Mouse (Mus musculus) embryonic facial prominence, embryonic 13.5 days (tissue): ENCODE results near the gene Ankmy2. TPM values are rescaled to one million over a fixed set of nuclear protein-coding genes. Genes with fewer than 3 reads are reported as not detected.

ENCODE experiments used
- polyA plus RNA-seq: library from polyadenylated mRNA; unstranded; fragments of >200 nt; fragmentation: Nextera tagmentation; extraction: Ambion mirVana; gene quantifications from 2 replicates; pipeline ENCODE4 v1.2.1, GENCODE M21; 2015

Gene Ankmy2
- polyA plus RNA-seq, 1 experiment from 2014 or later, result 40.4 TPM

Other genes starting within 250 kb of the Ankmy2 start
- 0.35 and 1.4 TPM in 2 replicates for gene Agr3, start 231.5 kb upstream of the Ankmy2 start, polyA plus RNA-seq
- 0.55 and 1.7 TPM in 2 replicates for gene Agr2, start 164.2 kb upstream of the Ankmy2 start, polyA plus RNA-seq
- gene Tspan13, start 114.6 kb upstream of the Ankmy2 start, polyA plus RNA-seq, result 57.4 and 61.3 TPM in 2 replicates
- gene Bzw2, start 966 bp downstream of the Ankmy2 start, polyA plus RNA-seq, result 243 and 276 TPM in 2 replicates
- gene Lrrc72, start 96.3 kb downstream of the Ankmy2 start, polyA plus RNA-seq, result not detected in 2 replicates
- 180 and 202 TPM in 2 replicates for gene Sostdc1, start 157.0 kb downstream of the Ankmy2 start, polyA plus RNA-seq
- 12.6 and 12.7 TPM in 2 replicates for gene Ispd, start 224.3 kb downstream of the Ankmy2 start, polyA plus RNA-seq
- 1.8 and 2.6 TPM in 2 replicates for gene D630036H23Rik, start 225.1 kb downstream of the Ankmy2 start, polyA plus RNA-seq